Mouse (Mus musculus): ENCODE results near the gene Tbc1d8.

The Tbc1d8 gene

DNA sequence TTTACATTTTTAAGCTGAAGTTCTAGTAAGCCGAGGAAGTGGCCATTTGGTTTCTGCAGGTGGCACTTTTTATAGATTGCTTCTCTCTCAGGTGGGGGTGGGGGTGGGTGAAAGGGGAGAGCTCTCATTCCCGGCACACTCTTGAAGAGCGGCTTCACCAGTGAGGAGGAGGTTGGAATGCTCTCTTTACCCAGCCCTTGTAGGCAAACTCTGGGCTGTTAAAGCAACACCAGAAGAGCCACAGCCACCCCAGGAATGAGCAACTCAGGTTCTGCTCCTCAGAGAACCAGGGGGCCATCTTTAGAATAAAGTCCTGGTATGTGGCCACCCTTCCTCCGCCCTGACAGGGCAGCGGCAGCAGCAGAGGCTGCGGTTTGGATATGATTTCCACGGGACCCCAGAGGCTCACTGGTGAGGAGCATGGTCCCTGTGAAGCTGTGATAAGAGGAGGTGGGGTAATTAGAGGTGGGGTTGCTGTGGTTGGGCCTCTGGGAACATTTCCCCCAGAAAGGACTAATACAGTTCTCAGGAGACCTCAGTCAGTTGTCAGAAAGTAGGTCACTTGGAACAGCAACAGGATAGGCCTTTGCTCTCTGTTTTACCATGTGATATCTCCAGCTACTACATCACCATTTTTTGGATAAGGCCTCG is 85.2 kb downstream of the Tbc1d8 start:
- no peak for DNase-seq

GRCm38 (mm10) chr1:39392189-39392588 is 86.4 kb downstream of the Tbc1d8 start:
- DNase-seq: peak; percentile 90 to 92

DNA sequence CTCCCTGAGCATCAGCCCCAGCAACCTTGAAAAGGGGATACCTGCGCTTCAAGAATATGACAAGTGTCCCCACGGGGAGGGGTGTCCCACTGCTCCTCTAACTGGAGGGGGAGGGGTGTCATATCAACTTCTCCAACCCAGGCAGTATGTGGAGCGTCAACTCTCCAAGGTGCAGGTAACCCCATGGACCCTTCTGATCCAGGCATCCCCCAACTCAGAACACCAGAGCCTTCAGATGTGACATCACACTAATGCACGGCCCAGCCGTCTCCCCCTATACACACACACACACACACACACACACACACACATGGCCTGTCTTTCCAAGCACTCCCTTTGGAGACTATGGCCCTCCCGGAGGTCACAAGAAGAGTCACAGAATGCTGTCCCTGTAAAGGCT is 86.9 kb downstream of the Tbc1d8 start:
- DNase-seq: no peak

DNA sequence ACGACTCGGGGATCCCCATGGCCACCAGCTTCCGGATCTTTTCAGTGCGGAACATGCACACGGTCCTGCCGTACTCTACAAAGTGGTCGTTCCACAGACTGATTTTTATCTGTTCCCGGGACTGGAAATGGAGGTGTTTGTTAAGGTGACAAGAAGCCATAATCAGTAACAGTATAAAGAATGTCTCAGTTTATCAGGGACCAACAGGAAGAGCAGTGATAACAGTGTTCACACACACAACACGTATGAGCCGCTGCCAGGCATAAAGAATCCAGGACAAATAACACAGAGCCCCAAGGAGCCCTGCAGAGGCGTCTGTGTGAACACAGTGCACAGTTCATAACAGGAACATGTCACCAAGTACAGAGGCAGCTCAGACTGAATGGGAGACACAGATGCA is 89.2 kb downstream of the Tbc1d8 start:
- DNase-seq: no peak

GRCm38 (mm10) chr1:39388163-39388562 is 90.4 kb downstream of the Tbc1d8 start:
- no peak for DNase-seq

DNA sequence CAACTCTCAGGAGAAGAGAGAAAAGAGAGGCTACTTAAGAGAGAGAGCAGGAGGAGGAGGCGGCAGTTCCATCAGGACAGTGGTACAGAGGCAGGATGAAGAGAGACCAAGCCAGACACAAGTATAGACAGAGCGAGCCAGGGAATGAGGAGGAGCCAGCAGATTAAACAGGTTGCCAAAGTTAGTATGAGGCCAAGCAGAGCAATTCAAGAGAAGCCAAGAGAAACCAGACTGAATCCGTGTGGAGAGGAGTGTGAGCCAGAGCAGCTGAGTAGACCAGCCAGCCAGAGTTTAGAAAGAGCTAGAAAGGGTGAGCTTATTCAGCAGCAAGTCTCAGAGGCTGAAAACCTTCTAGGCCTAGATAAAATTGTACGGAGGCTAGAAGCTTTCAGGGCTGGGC is 91.1 kb downstream of the Tbc1d8 start:
- DNase-seq: peak in 1 of 2 experiments; percentile 31

- DNase-seq: peak; percentile 57 to 72
Measured at GRCm38 (mm10) chr1:39386456-39386855, 92.1 kb downstream of the Tbc1d8 start.

GRCm38 (mm10) chr1:39384914-39385313 is 93.6 kb downstream of the Tbc1d8 start:
- no peak for DNase-seq

DNA sequence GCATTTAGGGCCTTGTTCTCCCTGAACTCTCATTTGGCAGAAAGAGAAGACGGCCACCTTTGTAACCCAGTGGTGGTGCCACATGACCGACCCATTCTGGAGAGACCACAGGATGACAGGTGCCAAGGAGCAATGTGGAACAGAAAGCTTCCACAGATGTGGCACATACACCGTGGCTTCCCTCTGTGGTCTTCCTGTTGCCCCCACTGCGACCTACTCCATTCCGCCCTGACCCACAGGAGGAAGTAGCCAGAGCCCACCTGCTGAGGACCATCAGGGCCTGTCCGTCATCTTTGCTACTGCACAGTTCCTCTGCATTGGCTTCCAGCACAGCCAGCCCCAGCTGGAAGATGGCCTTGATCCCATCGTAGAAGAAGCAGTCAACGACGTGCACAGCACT is 97.5 kb downstream of the Tbc1d8 start:
- DNase-seq: no peak

DNA sequence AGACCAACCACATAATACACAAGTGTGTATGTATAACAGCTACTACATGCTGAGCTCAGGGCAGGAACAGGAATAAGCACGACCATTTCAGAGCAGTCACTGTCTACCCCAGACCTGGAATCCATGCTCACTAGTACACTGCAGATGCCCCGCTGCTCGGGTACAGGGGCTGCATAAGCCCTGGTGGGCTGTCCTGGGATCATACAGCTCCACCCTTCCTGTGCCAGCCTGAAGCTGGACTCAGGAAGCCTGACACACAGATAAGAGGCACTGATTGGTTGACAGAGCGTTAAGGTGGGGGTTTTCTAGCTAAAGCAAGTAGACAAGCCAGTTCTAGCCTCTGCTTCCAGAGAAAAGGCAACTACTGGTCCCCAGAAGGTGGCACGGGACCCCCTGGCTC is 99.5 kb downstream of the Tbc1d8 start:
- DNase-seq: no peak

DNA sequence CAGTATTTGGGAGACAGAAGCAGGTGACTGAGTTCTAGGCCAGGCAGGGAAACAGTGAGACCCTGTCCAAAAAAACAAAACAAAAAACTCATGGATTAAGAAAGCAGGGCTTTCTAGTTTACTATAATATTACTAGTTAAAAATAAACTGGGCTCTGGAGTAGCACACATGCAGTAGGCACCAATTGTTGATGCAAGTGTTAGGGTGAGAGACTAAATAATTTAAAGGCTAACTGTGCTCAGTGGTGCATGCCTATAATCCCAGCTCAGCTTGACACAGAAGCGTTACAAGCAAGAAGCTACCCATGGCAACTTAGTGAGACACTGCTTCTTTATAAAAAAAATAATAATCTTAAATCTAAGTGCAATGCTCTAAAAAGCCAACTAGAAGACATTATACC is 100.0 kb downstream of the Tbc1d8 start:
- DNase-seq: no peak

DNA sequence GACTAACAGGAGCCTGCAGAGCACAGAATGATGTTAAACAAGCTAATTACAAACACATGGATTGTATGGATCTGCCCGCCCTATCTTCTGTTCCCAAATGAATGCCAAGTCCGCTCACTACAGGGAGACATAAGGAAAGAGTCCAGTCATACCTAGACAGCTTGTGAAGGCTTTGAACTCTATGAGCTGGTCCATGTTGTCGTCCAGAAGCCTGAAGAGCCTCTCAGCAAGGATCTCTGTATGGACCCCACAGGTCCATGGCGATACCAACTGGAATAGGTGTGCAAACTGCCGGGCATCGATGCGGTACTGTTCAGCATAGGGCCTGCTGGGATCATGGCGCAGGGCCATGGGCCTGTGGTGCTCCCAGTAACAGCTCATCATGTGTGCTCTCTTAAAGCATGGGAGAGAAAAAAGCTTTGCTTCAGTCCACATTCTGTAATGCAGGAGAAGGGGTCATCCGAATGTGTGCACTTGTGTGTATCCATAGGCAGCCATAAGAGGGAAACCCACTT is 101.8 kb downstream of the Tbc1d8 start:
- peak; percentile 71 to 81 for DNase-seq

DNA sequence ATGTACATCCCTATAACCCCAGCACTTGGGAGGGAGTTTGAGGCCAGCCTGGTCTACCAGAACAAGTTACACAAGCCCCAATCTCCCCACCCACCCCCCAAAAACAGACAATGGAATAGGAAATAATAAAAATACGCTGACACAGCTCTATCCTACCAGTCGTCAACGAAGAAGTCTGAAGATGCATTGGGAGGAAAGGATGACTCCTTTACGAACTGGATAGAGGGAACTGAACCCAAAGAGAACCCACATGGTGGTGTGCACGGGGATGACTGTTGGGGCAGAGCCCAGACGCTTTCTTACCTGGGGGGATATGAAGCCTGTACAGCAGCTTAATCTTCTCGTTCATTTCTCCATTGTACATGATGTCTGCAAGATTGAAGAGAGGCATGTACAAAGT is 102.4 kb downstream of the Tbc1d8 start:
- no peak for DNase-seq

DNA sequence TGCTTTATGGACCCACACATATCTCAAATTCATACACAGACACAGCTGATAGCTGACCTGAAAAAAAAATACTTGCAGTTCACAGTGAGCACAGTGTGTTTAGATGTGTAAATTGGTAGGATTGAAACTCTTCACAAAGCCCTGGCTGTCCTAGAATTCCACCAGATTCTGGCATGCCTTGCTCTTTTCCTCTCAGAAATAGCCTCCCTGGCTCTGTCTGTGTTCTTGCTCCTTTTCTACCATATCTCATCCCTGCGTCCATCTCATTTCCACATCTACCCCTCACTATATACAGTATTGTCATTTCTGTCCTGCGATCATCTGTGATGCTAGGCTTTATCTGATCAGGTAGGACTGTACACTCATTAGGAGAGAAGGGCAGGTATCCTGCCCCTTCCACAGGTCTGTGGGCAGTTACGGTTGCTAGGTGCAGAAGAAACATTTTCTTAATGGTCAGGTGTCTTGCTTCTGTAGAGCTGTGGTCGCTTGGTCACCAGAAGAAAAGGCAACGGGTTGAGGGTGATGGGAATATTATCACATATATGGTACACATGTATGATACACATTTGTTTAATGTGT is 104.2 kb downstream of the Tbc1d8 start:
- no peak for DNase-seq

- no peak for DNase-seq
Measured at GRCm38 (mm10) chr1:39373378-39373777, 105.2 kb downstream of the Tbc1d8 start.

GRCm38 (mm10) chr1:39372220-39372843 is 106.2 kb downstream of the Tbc1d8 start:
- no peak for DNase-seq

GRCm38 (mm10) chr1:39370431-39370830 is 108.1 kb downstream of the Tbc1d8 start:
- no peak for DNase-seq

- DNase-seq: peak in 1 of 2 experiments; percentile 54
Measured at GRCm38 (mm10) chr1:39368267-39368841, 110.2 kb downstream of the Tbc1d8 start.

DNA sequence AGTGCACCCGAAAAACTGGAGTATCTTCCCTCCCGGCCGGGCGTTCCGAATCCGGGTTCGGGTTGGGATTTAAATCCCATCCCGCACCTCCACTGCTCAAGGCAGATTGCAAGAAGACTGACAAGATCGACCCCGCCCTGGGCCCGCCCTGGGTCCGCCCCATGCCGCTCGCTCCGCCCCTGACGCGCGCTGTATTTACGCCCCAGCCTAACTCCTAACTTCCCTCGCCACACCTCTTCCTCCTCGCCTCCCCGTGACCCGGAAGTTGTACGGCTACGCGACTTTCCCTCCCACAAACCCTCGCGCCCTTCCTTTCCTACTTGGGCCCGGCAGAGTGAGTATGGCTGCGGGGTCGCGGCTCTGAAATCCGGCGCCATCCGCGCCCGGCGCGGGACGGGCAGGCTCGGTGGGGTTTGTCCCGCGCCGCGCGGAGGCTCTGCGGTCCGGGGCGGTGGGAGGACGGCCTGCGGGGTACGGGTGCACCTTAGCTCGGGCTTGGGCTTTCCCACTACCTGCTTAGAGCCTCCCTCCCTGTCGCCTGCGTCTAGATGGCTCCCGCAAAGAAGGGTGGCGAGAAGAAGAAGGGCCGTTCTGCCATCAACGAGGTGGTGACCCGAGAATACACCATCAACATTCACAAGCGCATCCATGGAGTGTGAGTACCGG is 110.8 kb downstream of the Tbc1d8 start, which contains the start of gene Rpl31:
Gene Rpl31 (plus strand): TSS at position 242 of the 666 bp plus-strand sequence.
- peak; percentile 98 for DNase-seq

GRCm38 (mm10) chr1:39367045-39367444 is 111.5 kb downstream of the Tbc1d8 start:
- no peak for DNase-seq

GRCm38 (mm10) chr1:39365562-39365961 is 113.0 kb downstream of the Tbc1d8 start:
- DNase-seq: no peak

DNA sequence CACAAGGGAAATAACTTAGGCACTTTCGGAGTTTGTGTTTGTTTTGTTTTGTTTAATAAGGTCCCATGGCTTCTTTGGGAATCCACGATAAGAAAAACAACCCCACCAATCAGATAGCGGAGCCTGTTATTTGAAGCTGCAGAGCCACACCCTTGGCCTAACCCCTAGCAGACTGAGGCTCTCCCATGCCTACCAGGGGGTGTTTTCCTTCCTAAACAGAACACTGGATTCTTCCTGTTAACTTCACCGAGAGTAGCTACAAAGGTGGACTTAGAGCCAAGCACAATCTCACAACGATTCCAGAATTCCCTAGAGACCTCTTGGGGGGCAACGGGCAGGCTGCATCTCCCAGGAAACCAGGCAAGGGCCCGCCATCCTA is 116.1 kb downstream of the Tbc1d8 start:
- no peak for DNase-seq

Data from cerebellum, postnatal 25 days (tissue).